Mouse (Mus musculus): ENCODE data around the gene Gps2. TPM values are rescaled to one million over a fixed set of nuclear protein-coding genes. Genes with fewer than 3 reads are reported as not detected.

The Gps2 gene
- polyA plus RNA-seq, 1 experiment = 69.2 TPM

DNA sequence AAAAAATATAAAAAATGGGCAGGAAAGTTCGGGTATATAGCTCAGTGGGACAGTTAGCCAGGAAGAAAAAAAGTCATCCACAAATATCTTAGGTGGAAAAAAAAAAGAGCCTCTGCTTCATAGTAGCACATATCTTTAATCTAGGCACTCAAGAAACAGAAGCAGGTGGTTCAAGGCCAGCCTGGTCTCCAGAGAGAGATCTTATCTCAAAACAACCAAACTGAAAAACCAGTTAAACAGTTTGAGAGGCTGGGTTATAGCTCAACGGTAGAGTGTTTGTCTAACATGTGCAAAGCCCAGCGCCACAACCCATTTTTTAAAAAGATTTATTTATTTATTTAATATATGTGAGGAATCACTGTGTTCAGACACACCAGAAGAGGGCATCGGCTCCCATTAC is 19.4 kb downstream of the Gps2 start:
- WGBS = 48% methylated on average over 4 of the region's 4 CpGs
- DNase-seq (ENCODE audit: low read depth, low spot score) = no peak

DNA sequence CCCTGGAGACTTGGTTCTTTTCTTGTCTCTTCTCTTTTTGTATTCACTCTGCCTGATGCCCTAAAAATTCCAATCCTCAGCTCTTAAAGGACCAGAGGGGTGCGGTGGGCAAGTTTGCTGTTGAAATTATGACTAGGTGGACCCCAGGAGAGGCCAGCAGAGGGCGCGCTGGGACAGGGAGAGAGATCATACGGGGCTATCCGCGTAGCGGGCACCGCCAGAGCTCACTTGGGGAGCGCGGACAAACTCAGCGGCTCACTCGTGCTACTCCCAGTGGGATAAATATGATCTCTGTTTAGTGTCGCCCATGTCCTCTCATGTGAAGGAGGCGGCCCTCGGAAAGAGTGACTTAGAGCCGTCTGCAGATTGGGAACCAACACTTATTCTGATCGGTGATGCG is 20.5 kb downstream of the Gps2 start:
- no peak for DNase-seq (ENCODE audit: low read depth, low spot score)
- WGBS = 2% methylated on average over 18 of the region's 18 CpGs

DNA sequence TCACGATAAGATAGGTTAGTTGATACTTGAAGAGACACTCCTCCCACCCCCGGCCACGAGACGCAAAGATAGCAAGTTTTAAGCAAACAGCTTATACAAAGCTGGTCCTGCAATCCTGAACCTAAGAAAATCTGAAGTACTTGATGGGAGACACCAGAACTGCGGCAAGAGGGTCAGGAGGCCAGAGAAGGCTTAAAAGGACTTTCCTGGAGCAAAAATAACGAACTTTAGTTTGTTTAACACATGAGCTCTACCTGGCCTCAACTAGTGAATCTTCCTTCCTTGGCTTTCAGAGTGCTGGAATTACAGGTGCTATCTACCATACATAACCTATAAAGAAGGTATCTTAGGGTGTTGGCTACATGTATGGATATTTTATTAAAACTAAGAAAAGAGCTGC is 21.0 kb downstream of the Gps2 start:
- WGBS = 13% methylated on average over 6 of the region's 6 CpGs

DNA sequence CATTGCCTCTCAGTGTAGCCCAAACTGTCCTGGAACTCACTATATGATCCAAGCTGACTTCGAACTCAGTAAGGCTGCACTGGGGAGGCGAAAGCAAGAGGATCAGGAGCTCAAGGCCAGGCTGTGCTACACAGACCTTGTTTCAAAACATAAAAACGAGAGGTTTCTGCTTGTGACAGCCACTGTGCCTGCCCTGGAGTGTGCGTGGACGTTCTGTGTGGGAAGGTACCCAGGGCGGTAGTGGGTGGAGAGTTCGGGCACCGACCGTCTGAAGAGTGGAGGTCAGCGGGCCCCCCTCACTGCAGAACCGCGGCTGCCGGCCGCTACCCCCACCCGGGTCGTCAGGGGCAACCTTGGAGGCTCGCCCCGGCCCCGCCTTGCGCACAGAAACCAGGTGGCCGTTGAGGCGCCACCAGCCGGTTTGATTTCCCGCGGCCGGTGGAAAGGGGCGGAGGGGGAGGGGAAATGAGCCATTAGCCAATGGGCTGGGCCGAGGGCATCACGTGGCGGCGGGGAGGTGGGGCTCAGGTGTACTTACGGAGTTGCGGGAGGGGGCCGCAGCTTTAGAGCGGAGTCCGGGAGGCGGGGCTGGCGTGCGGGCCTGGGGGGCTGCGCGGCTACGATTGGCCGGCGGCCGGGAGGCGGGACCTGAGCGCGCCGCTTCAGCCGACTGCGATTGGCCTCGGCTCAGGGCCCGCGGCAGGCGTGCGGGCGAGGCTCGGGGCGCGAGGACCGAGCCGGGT is 21.6 kb downstream of the Gps2 start, which contains the start of gene Ybx2:
Ybx2 (plus strand) TSS at position 660 of the 743 bp plus-strand sequence.
- 2% methylated on average over 60 of the region's 62 CpGs for WGBS
- DNase-seq (ENCODE audit: low read depth, low spot score) = no peak

More for the DNA sequence above, 21.0 kb downstream of the Gps2 start:
- no peak for DNase-seq (ENCODE audit: low read depth, low spot score)

DNA sequence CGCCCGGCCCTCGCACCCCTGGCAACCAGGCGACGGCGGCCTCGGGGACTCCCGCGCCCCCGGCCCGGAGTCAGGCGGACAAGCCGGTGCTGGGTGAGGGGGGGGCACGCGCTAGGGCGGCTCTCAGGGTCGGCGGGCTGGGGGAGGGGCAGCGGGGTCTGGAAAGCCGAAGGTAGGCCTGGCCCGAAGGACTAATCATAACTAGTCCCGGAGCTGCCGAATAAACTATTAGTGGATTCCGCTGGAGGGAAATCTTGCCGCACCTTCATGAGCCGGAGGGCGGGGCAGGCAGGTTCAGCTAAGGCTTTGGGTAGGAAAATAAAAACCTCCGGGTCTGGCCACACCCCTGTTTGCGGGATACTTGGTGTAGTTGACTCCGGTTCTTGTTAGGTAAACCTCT is 22.5 kb downstream of the Gps2 start:
- no peak for DNase-seq (ENCODE audit: low read depth, low spot score)
- under 1% methylated on average over 30 of the region's 30 CpGs for WGBS

DNA sequence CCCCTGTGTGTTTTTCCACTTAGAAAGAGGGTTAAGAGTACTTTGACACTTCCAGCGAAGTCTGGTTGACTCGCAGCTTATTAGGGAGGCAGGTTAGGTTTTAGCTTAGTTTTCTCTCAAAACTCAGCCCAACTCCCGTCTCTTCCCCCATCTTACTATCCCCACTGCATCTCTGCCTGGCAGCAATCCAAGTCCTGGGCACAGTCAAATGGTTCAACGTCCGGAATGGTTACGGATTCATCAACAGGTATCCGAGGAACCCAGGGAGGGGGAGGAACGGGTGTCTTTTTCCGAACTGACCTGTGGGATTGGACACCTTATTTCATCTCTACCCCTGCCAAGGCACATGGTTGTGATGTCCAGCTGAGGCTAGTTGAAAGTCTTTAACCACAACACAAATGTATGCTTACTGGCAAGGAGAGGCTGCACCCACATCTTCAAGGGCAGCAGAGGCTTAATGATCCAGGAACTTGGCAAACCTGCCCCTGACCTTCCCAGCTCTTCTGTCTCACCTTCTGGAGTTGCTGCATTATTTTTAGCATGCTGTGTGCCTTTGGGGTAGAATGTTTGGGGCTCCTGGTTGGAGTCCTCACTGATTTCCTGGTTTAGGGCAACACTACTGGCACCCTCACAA is 23.1 kb downstream of the Gps2 start:
- WGBS = 12% methylated on average over 9 of the region's 9 CpGs
- no peak for DNase-seq (ENCODE audit: low read depth, low spot score)

DNA sequence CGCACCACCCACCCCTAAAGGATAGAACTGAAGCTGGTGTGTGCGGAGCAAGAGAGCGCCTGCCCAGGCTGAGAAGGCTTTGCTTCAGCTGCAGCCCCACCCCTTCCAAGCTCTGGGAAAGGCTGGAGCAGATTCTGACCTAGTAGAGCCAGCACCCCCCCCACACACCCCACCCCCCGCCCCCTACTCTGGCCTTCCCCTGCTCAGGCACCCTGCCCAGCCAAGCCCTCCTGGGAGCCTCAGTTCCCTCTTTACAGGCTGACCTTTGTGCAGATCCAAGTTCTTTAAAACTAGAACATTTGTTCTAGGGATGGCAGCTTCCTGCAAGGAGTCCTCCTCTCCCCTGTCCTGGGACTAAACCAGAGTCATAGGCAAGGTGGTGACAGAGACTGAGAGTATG is 23.7 kb downstream of the Gps2 start:
- no peak for DNase-seq (ENCODE audit: low read depth, low spot score)
- WGBS = 19% methylated on average over 4 of the region's 4 CpGs

DNA sequence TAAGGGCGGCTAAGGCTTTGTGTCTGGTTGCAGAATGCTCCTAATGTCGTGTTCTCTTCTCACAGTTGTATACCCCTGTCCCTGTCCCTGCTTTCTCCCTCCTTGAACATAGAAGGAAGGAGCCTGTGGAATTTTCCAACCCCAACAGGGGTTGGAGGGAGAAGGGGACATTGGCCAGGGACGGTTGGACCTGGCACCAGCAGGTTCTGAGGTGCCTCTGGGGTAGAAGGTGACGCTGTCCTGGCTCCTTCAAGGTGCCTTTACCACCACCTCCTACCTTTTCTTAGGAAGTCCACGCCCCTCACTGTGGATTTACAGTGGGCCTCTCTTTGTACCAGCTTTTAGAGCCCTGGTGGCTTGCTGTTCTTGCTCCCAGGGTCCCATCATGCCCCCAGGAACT is 24.1 kb downstream of the Gps2 start:
- WGBS = 59% methylated on average over 5 of the region's 5 CpGs
- no peak for DNase-seq (ENCODE audit: low read depth, low spot score)

DNA sequence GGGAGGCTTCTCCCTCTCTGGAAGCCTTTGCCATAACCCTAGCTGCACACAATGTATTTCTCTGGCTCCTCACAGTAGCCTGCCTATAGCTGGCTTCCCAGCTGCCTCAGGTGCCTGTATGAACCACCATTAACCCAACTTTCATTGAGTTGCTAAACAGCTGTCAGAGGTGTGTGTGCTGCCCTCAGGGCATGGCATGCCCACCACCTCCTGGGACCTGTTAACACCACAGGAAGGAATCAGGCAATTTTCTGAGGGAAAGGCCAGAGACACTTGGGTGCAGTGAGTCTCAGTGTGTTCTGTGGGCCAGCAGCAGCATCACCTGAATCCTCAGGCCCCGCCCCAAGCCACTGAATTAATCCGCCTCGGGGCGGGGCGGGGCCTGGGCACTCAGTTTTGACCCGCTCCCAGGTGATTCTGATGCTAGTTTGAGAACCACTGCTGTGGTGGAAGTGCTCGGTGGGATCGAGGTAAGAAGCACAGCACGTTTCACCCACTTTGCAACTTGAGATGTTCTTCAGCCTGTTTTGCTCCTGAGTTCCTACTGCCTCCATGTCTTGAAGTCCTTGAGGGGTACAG is 24.8 kb downstream of the Gps2 start:
- WGBS = 43% methylated on average over 9 of the region's 9 CpGs
- no peak for DNase-seq (ENCODE audit: low read depth, low spot score)

DNA sequence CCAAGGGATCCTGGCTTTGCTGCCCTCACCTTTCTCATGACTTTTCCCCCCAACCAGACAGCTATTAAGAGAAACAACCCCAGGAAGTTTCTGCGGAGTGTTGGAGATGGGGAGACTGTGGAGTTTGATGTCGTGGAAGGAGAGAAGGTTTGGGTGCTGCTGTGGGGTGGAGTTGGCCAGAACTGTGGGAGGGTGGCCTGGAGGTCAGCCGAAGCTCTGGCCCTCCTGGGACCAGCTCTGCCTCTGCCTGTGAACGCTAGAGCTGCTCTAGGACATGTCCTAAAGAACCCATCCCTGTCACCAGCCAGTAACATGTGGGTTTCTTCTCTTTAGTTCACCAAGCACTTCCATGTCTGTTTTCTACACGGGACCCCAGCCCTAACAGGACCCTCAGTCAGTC is 25.5 kb downstream of the Gps2 start:
- DNase-seq (ENCODE audit: low read depth, low spot score) = no peak
- WGBS = 67% methylated on average over 5 of the region's 5 CpGs

DNA sequence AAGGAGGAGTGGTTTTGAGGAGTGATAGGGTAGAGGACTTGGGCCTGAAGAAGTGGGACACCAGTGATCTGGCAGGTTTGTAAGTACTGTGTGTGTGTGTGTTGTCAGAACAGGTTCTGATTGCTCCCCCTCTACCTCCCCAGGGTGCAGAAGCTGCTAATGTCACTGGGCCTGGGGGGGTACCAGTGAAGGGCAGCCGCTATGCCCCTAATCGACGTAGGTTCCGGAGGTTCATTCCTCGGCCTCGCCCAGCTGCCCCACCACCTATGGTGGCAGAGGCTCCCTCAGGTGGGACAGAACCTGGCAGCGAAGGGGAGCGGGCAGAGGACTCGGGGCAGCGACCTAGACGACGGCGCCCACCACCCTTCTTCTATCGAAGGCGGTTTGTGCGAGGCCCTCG is 26.0 kb downstream of the Gps2 start:
- DNase-seq (ENCODE audit: low read depth, low spot score) = no peak
- 94% methylated on average over 17 of the region's 17 CpGs for WGBS

DNA sequence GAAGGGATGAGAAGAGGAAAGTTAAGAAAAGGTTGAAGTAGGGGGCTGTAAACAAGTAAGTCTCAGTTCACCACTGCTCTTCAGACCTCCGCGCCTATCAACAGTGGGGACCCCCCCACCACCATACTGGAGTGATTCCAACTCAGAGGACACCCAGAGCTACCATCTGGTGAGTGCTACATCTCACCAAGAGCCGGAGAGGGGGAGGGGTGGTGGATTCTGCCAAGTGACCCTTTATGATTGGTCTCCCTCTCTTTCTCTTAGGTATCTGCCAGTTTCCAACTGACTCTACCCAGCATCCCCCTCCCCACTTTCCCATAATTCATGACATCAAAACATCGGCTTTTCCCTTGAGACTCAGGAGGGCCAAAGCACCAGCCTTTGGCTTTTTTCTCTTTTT is 27.3 kb downstream of the Gps2 start:
- 91% methylated on average over 4 of the region's 4 CpGs for WGBS
- no peak for DNase-seq (ENCODE audit: low read depth, low spot score)

DNA sequence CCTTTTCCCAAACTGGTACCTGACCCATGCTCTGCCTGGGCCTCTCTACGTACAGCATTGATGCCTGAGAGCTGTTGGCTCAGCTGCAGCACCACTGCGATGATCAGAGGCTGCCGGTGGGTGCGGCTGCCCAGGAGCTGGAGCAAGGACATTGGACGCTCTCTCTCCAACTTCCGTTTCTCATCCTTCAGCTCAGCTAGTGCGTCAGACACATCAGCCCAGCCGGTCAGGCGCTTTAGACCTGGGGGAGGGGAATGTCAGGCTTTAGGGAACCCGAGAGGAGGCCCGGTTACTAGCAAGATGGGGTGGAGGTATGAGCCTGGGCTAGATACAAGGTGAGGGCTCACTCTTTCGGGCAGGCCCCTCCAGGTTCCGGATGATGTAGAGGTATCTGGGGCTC is 31.5 kb downstream of the Gps2 start:
- WGBS = 73% methylated on average over 13 of the region's 13 CpGs
- no peak for DNase-seq (ENCODE audit: low read depth, low spot score)

DNA sequence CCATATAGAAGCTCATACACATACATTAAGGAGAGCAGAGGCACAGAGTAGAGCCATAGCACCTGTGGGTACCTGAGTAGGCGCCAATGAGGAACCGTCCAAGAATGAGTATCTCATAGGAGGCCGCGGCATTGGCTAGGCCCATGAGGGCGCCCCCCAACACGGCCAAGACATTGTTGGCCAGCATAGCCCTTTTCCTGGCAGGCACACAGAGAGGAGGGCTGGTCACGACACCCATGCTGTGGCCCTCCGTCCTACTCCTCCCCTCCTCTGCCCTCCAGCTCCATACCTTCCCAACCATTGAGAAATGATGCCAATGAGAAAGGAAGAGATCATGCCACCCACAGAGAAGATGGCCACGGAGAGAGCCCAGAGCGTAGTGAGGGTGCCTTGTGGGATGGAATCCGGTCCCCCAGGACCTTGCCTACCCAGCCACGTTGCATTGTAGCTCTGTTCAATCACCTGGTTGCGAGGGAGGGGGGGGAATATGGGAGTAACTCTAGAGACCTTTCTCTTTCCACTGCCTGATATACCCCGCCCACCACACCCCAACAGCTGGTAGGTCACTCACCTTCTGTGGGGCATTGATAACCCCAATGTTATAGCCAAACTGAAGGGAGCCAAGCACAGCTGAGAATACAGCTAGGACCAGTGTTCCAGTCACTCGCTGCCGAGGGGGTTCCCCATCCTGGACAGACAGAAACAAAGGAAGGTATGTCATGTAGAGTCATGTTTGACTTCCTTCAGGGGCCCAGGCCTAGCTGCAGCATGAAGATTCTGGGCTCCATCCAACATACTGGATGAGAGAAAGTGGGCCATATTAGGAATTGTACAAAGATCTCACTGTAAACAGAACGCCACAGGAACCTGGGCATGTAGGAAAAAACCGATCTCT is 32.6 kb downstream of the Gps2 start:
- 81% methylated on average over 18 of the region's 18 CpGs for WGBS
- DNase-seq (ENCODE audit: low read depth, low spot score) = no peak

DNA sequence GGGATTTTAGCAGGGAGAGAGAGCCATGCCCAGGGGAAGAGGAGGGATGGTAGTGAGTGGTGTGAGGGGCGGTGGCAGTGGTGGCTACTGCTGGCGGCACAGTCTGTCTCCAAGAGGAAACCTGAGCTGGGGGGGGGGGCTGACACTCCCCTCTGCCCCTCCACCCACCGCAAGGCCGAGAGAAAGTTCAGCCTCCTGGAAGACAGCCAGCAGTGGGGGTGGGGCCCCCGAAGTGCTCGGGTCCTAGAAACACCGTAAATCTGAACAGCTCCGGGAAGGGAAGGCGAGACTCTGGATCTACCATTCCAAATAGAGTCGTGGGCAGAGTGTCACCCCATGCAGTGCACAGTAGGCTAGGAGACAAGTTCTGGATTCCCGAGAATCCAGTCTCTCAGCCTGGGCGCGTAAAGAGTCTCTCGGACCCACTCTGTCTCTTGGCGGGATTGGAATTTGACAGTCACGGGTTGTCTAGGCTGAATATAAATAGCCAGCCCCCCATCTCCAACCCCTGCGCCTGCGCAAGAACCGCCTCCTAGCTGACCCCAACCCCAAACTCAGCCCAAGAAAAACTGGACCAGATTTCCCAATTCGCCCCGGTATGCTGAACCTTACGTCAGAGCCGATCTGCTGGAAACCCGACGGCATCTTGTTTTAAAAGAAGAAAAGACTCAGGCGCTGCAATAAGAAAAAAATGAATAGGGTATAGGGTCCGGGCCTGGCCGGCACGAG is 33.8 kb downstream of the Gps2 start:
- WGBS = 17% methylated on average over 29 of the region's 29 CpGs
- no peak for DNase-seq (ENCODE audit: low read depth, low spot score)

DNA sequence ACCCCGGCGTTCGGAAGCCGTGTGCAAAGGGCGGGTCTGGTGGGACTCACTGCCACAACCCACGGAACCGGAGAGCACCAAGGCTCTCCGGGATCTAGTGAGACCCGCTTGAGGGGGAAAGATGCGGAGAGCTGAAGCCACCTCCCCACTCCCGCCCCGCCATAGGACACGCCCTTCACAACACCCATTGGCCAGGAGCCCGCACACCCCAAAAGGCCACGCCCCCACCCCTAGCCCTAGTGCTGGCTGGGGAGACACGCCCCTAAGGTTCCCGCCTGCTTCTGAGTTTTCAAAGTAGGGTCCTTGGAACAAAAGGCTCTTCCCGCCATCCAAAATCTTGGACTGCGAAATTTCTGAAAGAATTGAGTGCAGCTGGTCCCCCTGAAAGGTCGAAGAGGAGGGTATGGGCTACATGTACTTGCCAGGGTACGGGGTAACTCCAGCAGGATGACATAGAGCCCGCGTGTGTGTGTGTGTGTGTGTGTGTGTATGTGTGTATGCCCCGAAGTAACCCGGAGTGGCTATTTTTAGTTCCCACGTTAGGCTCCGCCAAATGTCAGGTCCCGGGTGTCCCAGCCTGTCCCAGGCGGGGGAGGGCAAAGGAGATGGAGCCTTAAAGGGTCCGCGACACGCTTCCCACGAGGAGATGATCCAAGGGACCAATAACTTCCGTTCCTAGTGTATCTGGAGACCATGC is 34.5 kb downstream of the Gps2 start, which contains the start of gene Slc2a4:
Slc2a4 (minus strand) TSS at position 123 of the 697 bp plus-strand sequence.
- under 1% methylated on average over 34 of the region's 34 CpGs for WGBS
- no peak for DNase-seq (ENCODE audit: low read depth, low spot score)

DNA sequence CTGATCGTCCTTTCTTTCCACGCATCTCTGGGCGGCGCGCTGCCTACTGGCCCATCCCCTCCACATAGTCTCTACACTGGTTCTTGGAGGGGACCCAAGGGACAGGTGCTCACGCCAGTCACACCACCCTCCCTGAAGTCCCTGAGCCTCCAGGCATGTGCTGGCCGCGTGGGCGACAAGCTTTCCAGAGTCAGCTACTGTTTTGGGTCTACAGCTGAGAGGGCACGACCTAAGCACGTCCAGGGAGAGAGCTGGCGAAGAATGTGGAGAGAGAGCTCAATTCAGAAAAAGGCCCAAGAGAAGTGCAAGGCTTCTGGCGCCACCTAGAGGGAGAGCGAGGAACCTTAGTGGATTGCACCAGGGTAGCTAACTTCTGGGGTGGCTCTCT is 35.1 kb downstream of the Gps2 start:
- peak; percentile 89 for DNase-seq (ENCODE audit: low read depth, low spot score)
- under 1% methylated on average over 14 of the region's 14 CpGs for WGBS

DNA sequence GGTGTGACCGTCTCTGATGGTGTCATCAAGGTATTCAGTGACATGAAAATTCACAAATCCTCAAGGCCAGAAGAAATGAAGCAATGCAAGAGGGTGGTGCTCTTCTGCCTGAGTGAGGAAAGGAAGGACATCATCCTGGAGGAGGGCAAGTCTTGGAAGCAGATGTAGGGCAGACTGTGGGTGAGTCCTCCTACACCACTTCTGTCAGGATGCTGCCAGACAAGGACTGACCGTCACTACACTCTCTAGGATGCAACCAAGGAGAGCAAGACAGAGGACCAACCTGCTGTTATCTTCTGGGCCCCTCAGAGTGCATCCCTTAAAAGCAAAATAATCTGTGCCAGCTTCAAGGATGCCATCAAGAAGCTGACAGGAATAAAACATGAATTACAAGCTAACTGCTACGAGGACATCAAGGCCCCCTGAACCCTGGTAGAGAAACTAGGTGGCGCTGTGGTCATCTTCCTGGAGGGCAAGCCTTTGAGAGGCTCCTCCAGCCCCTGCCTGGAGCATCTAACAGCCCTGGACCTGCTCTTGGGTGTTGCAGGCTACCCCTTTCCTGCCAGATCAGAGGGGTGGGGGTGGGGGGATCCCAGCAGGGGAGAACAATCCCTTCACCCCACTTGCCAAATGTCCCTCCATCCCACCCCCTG is 37.2 kb downstream of the Gps2 start:
- WGBS = 46% methylated on average over 4 of the region's 4 CpGs
- DNase-seq (ENCODE audit: low read depth, low spot score) = no peak

All from large intestine, adult 2 months (tissue).